Mouse (Mus musculus): ENCODE data around the gene Alkbh6. TPM values are rescaled to one million over a fixed set of nuclear protein-coding genes. Genes with fewer than 3 reads are reported as not detected.

The Alkbh6 gene
- 68.2 and 71.8 TPM in 2 replicates for polyA plus RNA-seq (2016; fragmentation: Nextera tagmentation; extraction: Ambion mirVana)

- peak within 1 kb of the TSS; percentile 71 for H3K4me3 ChIP-seq
- H3K9me3 ChIP-seq, result no peaks in the 10 kb centered on the region
- WGBS, result 4% methylated on average over 27 of the region's 27 CpGs
- H3K27ac ChIP-seq, result peak within 1 kb of the TSS; percentile 85
- peaks cover 21% of the 10 kb centered on the region for H3K4me1 ChIP-seq
- DNase-seq (ENCODE audit: low spot score), result peak; percentile 98
- peaks cover 37% of the 10 kb centered on the region for H3K36me3 ChIP-seq
- H3K27me3 ChIP-seq (ENCODE audit: insufficient read depth, poor library complexity, severe bottlenecking), result no peaks in the 10 kb centered on the region
These were observed at the start of gene Alkbh6 for GRCm38 (mm10) chr7:30308076-30309005. TSS of gene Alkbh6 (plus strand) at chr7:30308717.

DNA sequence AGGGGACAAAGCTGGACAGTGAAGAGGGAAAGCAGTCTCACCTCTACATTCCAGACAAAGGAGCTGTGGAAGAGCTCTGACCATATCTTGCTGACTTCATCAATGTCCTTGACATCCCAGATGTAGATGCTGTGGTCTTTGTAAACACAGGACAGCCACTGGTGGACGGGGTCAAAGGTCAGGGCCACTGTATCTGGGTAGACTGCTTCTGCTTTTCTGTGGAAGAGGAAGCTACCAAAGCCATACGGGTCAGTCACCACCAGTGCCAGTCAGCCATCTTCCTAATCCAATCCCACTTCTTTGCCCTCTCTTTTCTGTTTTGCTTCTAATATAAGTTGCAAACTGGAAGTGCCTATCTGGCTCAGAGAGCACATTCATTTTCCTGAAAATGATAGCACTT lies 43.5 kb upstream of the Alkbh6 start:
- WGBS, result 79% methylated on average over 2 of the region's 2 CpGs
- DNase-seq (ENCODE audit: low spot score), result no peak
- Histone ChIP-seq H3K4me3 (no peak overlapping the region), H3K36me3 (peaks cover 66% of the 10 kb centered on the region), H3K4me1 (peaks cover 8% of the 10 kb centered on the region), H3K27ac (no peak overlapping the region), H3K9me3 (no peaks in the 10 kb centered on the region), H3K27me3 (ENCODE audit: insufficient read depth, poor library complexity, severe bottlenecking) (no peaks in the 10 kb centered on the region)

GRCm38 (mm10) chr7:30265531-30265930 lies 43.0 kb upstream of the Alkbh6 start:
- Histone ChIP-seq H3K27me3 (ENCODE audit: insufficient read depth, poor library complexity, severe bottlenecking) (no peaks in the 10 kb centered on the region), H3K27ac (no peak overlapping the region), H3K4me3 (no peak overlapping the region), H3K4me1 (peaks cover 8% of the 10 kb centered on the region), H3K9me3 (no peaks in the 10 kb centered on the region), H3K36me3 (peaks cover 71% of the 10 kb centered on the region)
- 91% methylated on average over 5 of the region's 5 CpGs for WGBS
- no peak for DNase-seq (ENCODE audit: low spot score)

DNA sequence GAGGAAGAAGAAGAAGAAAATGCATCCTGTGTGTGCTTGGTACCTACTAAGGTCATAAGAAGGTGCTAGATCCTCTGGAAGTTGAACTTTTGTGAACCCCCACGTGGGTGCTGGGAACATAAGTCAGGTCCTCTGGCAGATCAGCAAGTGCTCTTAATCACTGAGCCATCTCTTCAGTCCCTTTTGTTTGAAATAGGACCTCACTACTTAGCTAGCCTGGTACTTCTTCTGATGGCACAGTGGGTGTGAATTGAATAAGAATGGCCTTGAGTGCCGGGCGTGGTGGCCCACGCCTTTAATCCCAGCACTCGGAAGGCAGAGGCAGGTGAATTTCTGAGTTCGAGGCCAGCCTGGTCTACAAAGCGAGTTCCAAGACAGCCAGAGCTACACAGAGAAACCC lies 42.6 kb upstream of the Alkbh6 start:
- H3K27ac ChIP-seq, result no peak overlapping the region
- H3K9me3 ChIP-seq, result no peaks in the 10 kb centered on the region
- no peaks in the 10 kb centered on the region for H3K27me3 ChIP-seq (ENCODE audit: insufficient read depth, poor library complexity, severe bottlenecking)
- no peak for DNase-seq (ENCODE audit: low spot score)
- 86% methylated on average over 7 of the region's 7 CpGs for WGBS
- peaks cover 71% of the 10 kb centered on the region for H3K36me3 ChIP-seq
- H3K4me3 ChIP-seq, result no peak overlapping the region
- peaks cover 8% of the 10 kb centered on the region for H3K4me1 ChIP-seq

- peak overlapping the region; percentile 62 for H3K27ac ChIP-seq
- no peak for DNase-seq (ENCODE audit: low spot score)
- H3K4me1 ChIP-seq, result peaks cover 8% of the 10 kb centered on the region
- WGBS, result 41% methylated on average over 3 of the region's 3 CpGs
- peaks cover 71% of the 10 kb centered on the region for H3K36me3 ChIP-seq
- H3K27me3 ChIP-seq (ENCODE audit: insufficient read depth, poor library complexity, severe bottlenecking), result no peaks in the 10 kb centered on the region
- no peak overlapping the region for H3K4me3 ChIP-seq
- no peaks in the 10 kb centered on the region for H3K9me3 ChIP-seq
These were observed 41.7 kb upstream of the Alkbh6 start for GRCm38 (mm10) chr7:30266780-30267179.

GRCm38 (mm10) chr7:30269641-30270040 lies 38.9 kb upstream of the Alkbh6 start:
- DNase-seq (ENCODE audit: low spot score), result no peak
- peaks cover 11% of the 10 kb centered on the region for H3K4me1 ChIP-seq
- H3K36me3 ChIP-seq, result peaks cover 67% of the 10 kb centered on the region
- H3K27ac ChIP-seq, result no peak overlapping the region
- no peaks in the 10 kb centered on the region for H3K9me3 ChIP-seq
- no peaks in the 10 kb centered on the region for H3K27me3 ChIP-seq (ENCODE audit: insufficient read depth, poor library complexity, severe bottlenecking)
- WGBS, result 88% methylated on average over 4 of the region's 4 CpGs
- H3K4me3 ChIP-seq, result no peak overlapping the region

DNA sequence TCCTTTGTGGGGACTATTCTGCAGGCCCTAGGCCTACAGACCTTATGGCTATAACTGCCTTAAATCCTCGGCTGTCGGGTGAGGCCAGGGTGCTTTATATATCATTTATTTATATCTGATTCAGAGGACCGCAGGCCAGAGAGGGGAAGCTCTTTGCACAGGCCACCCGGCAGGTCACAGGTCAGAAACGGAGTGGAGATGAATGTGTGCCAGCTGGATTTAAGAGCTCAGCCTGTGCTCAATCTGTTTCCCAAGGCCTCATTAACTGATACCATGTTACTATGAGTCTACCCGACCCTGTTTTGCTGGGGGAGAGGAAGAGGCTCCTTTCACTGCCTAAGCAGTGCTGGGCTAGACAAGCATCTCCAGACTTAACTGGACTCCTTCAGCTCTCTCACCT lies 34.1 kb upstream of the Alkbh6 start:
- 76% methylated on average over 6 of the region's 6 CpGs for WGBS
- H3K4me1 ChIP-seq, result peaks cover 12% of the 10 kb centered on the region
- peak overlapping the region; percentile 65; the same call in 1 of the 2 replicates for H3K27ac ChIP-seq
- H3K4me3 ChIP-seq, result no peak overlapping the region
- H3K9me3 ChIP-seq, result no peaks in the 10 kb centered on the region
- DNase-seq (ENCODE audit: low spot score), result no peak
- no peaks in the 10 kb centered on the region for H3K27me3 ChIP-seq (ENCODE audit: insufficient read depth, poor library complexity, severe bottlenecking)
- peaks cover 36% of the 10 kb centered on the region for H3K36me3 ChIP-seq

GRCm38 (mm10) chr7:30278911-30279310 lies 29.6 kb upstream of the Alkbh6 start:
- no peaks in the 10 kb centered on the region for H3K9me3 ChIP-seq
- WGBS, result 51% methylated on average over 2 of the region's 2 CpGs
- H3K27ac ChIP-seq, result no peak overlapping the region
- no peaks in the 10 kb centered on the region for H3K27me3 ChIP-seq (ENCODE audit: insufficient read depth, poor library complexity, severe bottlenecking)
- peak overlapping the region; percentile 90; the same call in 1 of the 2 replicates for H3K4me3 ChIP-seq
- H3K4me1 ChIP-seq, result peaks cover 20% of the 10 kb centered on the region
- no peak for DNase-seq (ENCODE audit: low spot score)
- no peaks in the 10 kb centered on the region for H3K36me3 ChIP-seq

- under 1% methylated on average over 6 of the region's 6 CpGs for WGBS
- Histone ChIP-seq H3K27ac (peak overlapping the region; percentile 91), H3K9me3 (no peaks in the 10 kb centered on the region), H3K27me3 (ENCODE audit: insufficient read depth, poor library complexity, severe bottlenecking) (no peaks in the 10 kb centered on the region), H3K4me3 (peak overlapping the region; percentile 90), H3K36me3 (no peaks in the 10 kb centered on the region), H3K4me1 (peaks cover 18% of the 10 kb centered on the region)
- no peak for DNase-seq (ENCODE audit: low spot score)
These were observed 29.0 kb upstream of the Alkbh6 start for GRCm38 (mm10) chr7:30279536-30279935.

GRCm38 (mm10) chr7:30279951-30280669 lies 28.4 kb upstream of the Alkbh6 start, which contains the start of the genes Thap8 and Wdr62:
TSS of gene Thap8 (plus strand) at chr7:30280094.
TSS of gene Wdr62 (minus strand) at chr7:30280419.
- peak within 1 kb of the TSS; percentile 91 for H3K27ac ChIP-seq
- peak within 1 kb of the TSS; percentile 90 for H3K4me3 ChIP-seq
- peak; percentile 97 for DNase-seq (ENCODE audit: low spot score)
- H3K27me3 ChIP-seq (ENCODE audit: insufficient read depth, poor library complexity, severe bottlenecking), result no peaks in the 10 kb centered on the region
- no peaks in the 10 kb centered on the region for H3K9me3 ChIP-seq
- H3K36me3 ChIP-seq, result no peaks in the 10 kb centered on the region
- under 1% methylated on average over 49 of the region's 49 CpGs for WGBS
- H3K4me1 ChIP-seq, result peaks cover 12% of the 10 kb centered on the region

DNA sequence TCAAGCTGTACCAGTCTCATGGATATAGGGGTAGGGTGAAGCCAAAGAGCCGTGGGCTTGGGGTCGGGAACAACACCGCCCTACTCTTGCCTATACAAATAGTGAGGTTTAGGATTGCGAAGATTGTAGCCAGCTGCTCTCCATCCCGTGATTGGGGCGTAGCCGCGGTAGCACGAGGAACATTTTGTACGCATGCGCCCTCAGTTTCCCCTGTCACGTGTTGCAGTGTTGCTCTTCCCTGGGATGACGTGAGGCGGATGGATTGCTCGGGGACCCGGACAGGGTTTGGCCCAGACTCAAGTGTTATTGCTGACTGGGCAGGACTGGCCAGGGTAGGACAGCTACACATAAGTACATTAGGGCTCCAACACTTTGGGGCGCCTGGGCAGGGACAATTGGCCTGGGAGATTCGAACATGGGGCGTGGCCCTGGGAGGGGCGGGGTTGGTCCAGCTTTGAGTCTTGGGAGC lies 27.8 kb upstream of the Alkbh6 start:
- DNase-seq (ENCODE audit: low spot score), result peak; percentile 93
- WGBS, result under 1% methylated on average over 20 of the region's 20 CpGs
- Histone ChIP-seq H3K4me1 (peaks cover 8% of the 10 kb centered on the region), H3K9me3 (no peaks in the 10 kb centered on the region), H3K36me3 (no peaks in the 10 kb centered on the region), H3K27ac (peak overlapping the region; percentile 91), H3K4me3 (peak overlapping the region; percentile 90), H3K27me3 (ENCODE audit: insufficient read depth, poor library complexity, severe bottlenecking) (no peaks in the 10 kb centered on the region; the same call in 1 of the 2 replicates)

DNA sequence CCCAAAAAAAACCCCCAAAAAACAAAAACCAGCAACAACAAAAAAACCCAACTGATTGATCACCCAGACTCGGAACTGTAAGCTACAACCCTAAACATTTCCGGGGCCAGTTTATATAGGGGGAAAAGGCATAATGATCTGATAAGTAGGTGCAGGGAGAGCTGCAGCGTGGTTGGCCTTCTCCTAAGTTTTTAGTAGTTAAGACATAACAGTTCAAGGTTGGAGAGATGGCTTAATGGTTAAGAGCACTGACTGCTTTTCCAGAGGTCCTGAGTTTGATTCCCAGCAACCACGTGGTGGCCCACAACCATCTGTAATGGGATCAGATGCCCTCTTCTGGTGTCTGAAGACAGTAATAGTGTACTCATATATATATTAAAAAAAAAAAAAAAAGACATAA lies 27.0 kb upstream of the Alkbh6 start:
- H3K27me3 ChIP-seq (ENCODE audit: insufficient read depth, poor library complexity, severe bottlenecking), result peaks cover 3% of the 10 kb centered on the region; the same call in 1 of the 2 replicates
- no peaks in the 10 kb centered on the region for H3K9me3 ChIP-seq
- H3K36me3 ChIP-seq, result no peaks in the 10 kb centered on the region
- no peak for DNase-seq (ENCODE audit: low spot score)
- no peak overlapping the region for H3K27ac ChIP-seq
- H3K4me1 ChIP-seq, result peaks cover 8% of the 10 kb centered on the region
- WGBS, result 72% methylated on average over 4 of the region's 4 CpGs
- H3K4me3 ChIP-seq, result no peak overlapping the region

- H3K9me3 ChIP-seq, result no peaks in the 10 kb centered on the region
- no peak overlapping the region for H3K27ac ChIP-seq
- WGBS, result 70% methylated on average over 7 of the region's 7 CpGs
- peaks cover 5% of the 10 kb centered on the region; the same call in 1 of the 2 replicates for H3K27me3 ChIP-seq (ENCODE audit: insufficient read depth, poor library complexity, severe bottlenecking)
- H3K4me3 ChIP-seq, result no peak overlapping the region
- H3K4me1 ChIP-seq, result peaks cover 8% of the 10 kb centered on the region
- no peaks in the 10 kb centered on the region for H3K36me3 ChIP-seq
- DNase-seq (ENCODE audit: low spot score), result no peak
These were observed 25.8 kb upstream of the Alkbh6 start for GRCm38 (mm10) chr7:30282740-30283139.

All from heart, embryonic 10.5 days (tissue).